Comparison of ENCODE assay signal across 13 mouse cellular contexts in the genomic region with DNA sequence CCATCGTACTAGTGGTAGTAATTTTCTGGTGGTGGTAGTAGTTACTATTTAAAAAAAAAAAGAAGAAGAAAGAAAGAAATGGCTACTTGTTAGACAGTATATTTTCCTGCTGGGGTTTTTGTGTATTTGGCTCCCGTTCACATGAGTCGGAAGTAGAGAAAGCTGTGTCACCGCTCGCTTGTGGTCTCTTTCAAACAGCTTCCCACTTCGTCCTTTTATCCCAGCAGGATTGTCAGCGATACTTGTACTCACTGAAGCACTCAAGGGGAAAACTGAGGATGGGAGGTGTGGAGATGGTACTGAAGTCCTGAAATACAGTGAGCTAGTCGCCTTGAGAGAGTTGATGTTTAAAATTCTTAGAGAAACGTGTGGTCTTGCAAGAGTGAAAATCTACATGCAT. TPM values are rescaled to one million over a fixed set of nuclear protein-coding genes. Genes with fewer than 3 reads are reported as not detected.
"Had no signal": no experiment of that assay in that cellular context is flagged by ENCODE, and none has a peak within 500 bp of the region (broad histone marks: within the 10 kb centered on the region; RNA-seq: fewer than 3 reads in every experiment).

No protein-coding gene starts in this region.

- H3K4me1 ChIP-seq: liver, embryonic 12.5 days had no signal

- H3K27ac ChIP-seq: limb, embryonic 15.5 days; liver, embryonic 12.5 days; stomach, postnatal 0 days had no signal

- ATAC-seq: inflammation-experienced regulatory T-cells, adult 6 months; intestine, postnatal 0 days; liver, embryonic 12.5 days; midbrain, embryonic 16.5 days had no signal

- DNase-seq: layer of hippocampus, adult 9-11 months; layer of hippocampus, postnatal 36 days; lung, postnatal 36 days; thymus, postnatal 4 days had no signal

- H3K4me2 ChIP-seq: limb, embryonic 15.5 days; liver, embryonic 12.5 days had no signal

- H3K4me3 ChIP-seq: limb, embryonic 15.5 days; liver, embryonic 12.5 days had no signal

- H3K9me3 ChIP-seq: limb, embryonic 15.5 days had no signal

- H3K9ac ChIP-seq: limb, embryonic 15.5 days; liver, embryonic 12.5 days had no signal

- H3K27me3 ChIP-seq: limb, embryonic 15.5 days; liver, embryonic 12.5 days had no signal

RNA-seq across cellular contexts. Expression of gene Caln1, which starts 40.9 kb away (rescaled TPM):
- polyA plus RNA-seq: inflammation-experienced regulatory T-cells, adult 6 months; liver, embryonic 12.5 days; liver, embryonic 16.5 days; lung, embryonic 16.5 days had no signal

RNA-seq across cellular contexts. Expression of gene A330070K13Rik, which starts 56.1 kb away (rescaled TPM):
- polyA plus RNA-seq: inflammation-experienced regulatory T-cells, adult 6 months; intestine, postnatal 0 days; limb, embryonic 11.5 days; limb, embryonic 15.5 days; liver, embryonic 12.5 days; liver, embryonic 16.5 days; lung, embryonic 16.5 days; midbrain, embryonic 16.5 days; stomach, postnatal 0 days had no signal
